Mouse (Mus musculus) kidney, postnatal 10 days (tissue): ENCODE data around the gene Wipf1.
"Not testable (repeated sequence)": the region's sequence is repeated elsewhere in the genome, so short reads cannot be mapped to it uniquely, and the experiment has no call there.

Experiments used
- DNase-seq: peaks from one replicate; pipeline ENCODE4 v3.0.0; 2021; ENCODE audit warnings: mixed read lengths

Wipf1 gene

DNA sequence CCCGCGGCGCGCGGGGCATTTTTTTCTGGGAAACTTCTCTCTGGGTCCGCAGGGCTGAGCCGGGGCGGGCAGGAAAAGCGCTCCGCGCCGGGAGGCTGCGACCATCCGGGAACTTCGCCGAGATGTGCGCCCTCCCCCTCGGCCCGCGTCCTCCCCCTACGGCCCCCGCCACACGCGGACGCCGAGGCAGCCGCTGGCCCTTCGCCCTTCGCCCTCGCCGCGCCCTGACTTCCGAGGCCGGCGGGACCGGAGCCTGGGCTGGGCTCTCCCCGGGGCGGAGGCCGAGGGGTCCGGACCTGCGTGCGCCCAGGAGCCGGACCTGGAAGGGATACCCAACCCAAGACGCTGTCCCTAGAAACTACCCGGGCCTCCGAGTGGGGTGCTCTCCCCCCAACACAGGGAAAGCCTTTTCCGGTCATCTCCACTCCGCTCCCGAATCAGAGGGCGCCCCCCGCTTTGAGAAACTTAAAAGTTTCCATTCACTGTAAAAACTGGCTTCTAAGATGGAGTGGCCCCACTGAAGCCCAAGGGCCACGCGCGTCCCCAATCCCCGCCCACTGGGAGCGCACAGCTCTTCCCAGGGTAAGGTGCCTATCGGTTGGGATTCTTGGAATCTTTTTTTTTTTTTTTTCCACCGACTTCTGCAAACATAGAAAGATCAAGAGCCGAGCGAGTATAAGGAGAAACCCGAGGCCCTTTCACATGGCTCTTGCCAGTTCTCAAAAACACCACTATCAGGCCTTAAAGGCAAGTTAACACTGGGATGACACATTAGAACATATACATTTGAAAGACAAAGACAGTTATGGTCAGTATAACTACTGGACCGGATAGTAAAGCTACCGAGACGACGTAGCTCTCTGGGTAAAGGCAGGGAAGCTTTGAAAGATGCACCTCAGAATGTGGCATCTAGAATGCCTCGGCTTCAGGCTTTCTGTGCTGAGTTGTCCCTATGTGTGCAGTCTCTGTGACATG, at the start of gene Wipf1:
Wipf1 (minus strand) TSS at position 379 of the 975 bp plus-strand sequence.
- peak; percentile 92 for DNase-seq

DNA sequence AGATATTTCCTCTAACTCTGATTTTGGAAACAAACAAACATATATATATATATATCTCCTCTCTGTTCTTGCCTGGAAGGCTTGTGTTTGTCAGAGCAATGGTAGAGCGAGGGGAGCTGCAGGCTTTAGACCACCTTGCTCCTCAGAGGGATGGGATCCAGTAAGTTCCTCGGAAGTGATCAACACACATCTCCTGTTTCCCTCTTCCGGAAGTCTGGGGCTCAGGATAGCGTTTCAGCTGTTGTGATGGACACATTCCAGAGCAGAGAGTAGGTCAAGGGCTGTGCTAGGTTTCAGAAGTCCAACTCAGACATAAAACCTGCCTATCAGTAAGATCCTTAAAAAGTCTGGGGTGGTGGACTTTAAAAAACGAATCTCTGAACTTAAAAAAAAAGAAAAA, 49.6 kb upstream of the Wipf1 start:
- no peak for DNase-seq

DNA sequence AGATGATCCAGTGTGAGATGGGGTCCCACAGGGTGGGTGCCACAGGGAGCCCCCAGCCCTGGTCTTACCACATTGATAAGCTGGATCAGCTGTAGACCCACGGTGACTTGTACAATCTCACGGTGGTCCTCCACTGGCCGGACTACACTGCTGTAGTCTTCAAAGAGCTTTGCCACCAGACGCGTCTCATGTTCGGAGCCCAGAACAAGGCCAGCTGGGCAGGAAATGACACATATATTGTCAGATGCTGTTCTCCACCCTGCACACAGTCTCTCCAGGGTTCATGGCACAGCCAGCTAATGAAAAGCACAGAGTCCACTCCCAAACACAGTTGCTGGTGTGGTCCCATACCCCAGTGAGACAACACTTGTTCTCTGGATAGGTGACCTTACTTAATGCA, 44.9 kb upstream of the Wipf1 start:
- no peak for DNase-seq

DNA sequence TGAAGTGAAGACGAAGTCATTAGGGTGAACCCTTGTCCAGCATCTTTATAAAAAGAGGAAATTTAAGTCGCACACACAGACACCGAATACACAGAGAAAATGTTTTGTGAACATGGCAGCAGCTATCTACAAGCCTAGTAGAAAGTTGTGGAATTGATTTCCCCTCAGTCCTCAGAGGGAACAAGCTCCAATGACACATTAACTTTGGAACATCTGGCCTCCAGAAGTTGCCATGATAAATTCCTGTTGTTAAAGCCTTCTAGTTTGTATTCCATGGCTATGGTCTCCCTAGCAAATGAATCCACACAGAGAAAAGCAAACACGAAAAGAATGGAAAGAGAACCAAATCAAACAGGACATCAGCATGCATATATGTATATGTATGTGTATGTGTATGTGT, 44.0 kb upstream of the Wipf1 start:
- DNase-seq = no peak

DNA sequence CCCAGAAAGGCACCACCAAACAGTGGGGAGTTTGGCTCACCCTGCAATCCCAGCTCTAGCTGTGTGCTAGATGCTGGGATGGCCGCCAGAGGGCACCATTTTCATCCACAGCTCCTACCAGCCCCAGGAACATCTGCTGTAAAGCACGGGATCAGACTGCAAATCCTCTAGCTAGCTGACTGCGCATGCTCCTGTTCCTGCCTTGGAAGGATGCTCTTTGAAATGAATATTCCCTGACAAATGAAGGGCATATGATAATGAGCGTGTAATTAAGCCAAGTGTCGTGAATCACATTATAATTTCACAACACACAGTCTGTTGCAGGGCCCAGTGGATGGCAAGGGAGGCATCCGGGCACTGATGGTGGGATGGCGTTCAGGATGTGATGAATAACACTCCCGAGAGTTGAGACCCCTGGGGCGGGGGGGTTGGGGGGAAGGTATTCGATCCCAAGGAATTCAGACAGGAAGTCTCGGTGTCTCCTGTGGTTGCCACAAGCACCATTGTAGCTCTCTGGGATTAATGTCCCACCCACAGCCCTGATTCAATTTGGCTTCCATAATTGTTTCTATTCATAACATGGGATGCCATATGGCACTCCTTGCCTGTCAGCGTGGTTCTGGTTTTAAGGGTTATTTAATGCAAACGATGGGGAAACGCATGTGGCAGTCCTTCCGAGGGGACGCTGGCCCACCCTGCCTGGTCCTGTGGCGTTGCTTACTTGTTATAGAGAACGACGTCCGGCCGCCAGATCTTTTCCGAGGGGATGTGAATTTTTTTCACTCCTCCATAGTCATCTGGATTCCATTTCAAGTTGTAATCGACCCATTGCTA, 43.2 kb upstream of the Wipf1 start:
- DNase-seq = peak; percentile 86

DNA sequence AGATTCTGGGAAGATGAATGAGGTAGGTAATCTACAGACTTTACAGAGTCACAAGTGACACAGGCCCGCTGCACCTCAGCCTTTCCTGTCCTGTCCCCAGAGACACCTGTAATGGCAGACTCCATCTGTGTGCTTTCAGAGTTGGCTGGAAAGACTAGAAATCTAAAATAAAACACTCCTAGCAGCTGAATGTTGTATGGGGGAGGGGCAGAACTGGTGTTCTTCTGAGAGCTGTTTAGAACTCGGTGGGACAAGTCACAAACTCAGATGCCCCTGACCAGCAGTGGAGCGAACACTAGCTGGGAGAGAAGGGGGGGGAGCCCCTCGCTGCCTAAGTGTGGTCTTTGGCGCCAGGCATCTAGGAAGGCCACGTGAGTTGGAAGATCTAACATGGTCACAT, 42.4 kb upstream of the Wipf1 start:
- DNase-seq = no peak

DNA sequence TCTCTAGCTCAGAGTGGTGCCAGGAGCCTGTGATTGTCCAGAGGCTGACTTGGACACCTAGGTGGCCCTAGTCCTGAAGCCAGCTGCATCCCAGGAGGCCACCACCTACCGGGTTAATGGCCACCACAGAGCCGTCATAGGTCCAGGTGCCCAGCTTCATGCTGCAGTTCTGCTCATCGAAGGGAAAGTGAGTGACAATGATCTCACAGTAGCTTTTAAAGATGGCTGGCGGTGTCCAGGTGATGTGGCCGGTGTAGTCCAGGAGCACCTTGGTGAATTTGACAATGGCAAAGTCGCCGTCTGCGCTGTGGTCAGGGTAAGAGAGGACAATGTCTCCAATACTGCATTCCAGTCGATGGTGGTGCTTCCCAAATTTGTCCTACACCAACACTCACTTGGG, 41.8 kb upstream of the Wipf1 start:
- no peak for DNase-seq

DNA sequence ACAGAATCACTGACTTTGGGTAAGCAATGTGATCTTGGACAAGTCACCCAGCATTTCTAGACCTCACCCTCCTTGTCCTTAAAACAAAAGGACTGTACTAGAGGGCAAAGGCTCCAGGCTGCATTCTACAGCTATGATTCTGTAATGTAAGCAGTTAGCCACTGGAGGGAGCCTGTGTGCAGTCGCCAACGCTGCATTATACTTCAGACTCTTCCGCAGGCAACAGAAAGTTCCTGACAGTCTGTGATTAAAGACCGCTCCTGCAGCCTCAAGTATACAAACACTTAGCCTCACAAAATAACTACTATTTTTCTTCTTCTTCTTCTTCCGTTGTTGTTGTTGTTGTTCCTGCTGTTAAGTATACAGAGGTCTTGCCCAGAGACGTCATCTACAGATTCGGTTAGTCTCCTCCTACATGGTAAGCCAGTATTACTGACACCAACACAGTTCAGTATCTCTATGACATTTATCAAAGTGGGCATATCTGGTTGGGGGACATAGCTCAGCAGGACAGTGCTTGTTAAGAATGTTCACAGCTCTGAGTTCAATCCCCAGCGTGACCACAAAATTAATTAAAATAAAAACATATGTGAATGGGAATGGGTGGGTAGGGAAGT, 37.6 kb upstream of the Wipf1 start:
- DNase-seq = peak; percentile 75

DNA sequence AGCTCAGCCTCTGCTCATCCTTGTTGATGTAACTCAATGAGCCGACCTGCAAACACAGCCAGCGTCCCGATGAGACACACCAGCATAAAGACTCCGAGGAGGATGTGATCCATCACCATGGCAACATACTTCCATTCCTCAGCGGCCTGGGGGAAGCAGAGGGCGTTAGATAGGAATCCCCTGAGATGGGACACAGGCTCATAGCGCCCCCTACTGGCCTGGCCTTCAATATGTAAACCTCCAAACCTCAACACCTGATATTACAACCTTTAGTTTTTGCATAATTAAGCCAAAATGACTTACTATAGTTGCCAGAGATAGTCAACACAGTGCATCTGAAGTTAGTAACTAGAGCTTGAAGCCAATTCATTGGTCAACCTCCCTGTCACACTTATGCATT, 36.6 kb upstream of the Wipf1 start:
- DNase-seq = peak; percentile 55

DNA sequence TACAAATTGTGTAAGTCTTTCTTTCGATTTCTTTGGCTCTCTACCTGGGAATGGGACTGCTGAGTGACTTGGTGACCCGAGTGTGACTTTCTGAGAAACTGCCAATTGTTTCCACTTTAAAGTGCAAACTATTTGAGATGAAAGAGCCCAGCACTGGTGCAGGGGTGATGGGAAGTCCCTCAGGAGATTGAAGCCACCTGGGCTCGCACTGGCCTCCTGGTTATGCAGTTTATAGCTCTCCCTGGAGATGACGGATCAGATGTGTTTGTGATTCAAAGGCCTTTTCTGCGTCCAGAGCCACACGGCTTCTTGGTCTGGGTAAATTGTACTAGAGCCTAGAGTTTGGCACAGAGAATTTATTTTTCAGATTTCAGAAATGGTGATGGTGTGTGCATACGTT, 34.2 kb upstream of the Wipf1 start:
- DNase-seq = no peak

DNA sequence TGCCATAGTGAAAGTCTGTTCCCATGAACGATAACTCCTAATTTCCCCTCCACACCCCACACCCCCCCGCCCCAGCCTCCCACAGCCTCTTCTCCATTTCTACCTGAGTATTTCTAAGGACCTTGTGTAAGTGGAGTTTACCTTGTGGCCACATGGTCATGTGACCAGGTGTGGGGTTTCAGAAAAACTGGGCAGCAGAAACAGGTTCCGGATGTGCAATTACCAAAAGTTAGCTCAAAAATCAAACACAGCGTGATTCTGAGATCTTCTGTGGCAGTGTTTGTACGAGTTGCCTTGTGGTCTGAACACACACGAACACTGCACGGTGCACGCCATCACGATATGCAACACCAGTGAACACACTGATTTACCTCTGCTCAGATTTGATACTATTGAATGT, 33.1 kb upstream of the Wipf1 start:
- no peak for DNase-seq

DNA sequence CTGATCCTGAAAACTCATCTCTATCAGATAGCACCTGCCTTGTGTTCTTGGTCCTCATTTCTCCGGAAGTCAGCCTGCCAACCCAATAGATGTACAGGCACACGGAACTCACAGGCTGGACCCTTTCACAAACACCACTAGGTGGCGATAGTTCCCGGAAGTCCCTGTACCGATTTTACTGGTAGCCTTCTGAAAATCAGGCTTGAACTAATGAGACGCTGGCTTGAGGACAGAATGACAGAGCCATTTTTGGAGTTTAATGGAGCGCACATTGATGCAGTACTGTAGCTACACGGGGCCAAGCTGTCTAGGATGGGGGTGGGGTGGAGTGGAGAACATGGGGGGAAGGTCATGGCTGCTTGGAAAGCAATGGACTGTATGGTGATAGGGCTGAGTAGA, 32.1 kb upstream of the Wipf1 start:
- DNase-seq = no peak

DNA sequence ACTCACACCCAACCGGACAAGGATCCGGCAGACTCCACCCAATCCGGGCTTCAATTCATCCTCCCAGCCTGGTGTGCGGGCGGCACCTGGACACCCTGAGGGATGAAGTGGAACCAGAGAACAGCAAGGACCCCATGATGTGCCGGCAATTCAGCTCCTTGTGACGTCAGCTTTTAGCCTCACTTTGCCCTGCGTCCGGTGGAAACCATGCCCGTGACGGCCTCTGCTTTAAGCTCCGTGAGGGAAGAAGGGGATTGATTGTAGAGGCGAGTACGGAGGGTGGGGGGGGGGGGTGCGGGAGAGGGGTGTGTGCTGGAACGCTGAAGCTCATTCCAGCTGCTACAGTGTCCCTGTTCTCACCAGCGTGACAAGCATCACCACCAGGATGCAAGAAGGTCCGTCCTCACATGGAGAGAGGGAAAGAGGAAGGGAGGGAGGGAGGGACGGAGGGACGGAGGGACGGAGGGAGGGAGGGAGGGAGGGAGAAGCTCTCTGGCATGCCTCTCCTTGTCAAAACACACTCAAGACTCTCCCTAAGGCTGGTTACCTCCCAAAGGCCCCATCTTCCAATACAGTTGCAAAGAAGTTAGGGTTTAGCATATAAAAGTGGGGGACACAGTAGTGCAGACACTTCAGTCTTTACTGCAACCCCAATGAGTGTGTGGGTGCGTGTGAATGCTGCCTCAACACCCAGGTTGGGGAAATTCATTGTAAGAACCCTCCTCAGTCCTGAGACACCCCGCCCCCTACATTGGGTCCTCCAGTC, 31.5 kb upstream of the Wipf1 start:
- DNase-seq = no peak

DNA sequence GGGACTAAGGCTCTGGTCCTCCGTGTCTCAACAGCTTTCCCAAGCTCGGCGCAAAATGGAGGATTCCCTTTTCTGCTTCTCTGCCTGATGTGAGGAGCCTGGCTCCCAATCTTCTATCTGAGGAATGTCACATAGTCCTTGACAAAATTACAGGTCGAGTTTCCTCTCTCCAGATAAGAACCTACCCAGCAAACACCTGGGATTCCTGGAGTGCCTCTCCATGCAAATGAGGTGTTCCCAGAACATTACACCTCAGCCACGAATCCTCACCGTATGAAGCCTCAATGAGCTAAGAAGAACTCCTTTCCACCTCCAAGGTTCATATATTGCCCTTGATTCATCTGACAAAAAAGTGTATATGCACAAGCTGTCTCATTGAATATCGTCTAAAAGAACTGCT, 30.9 kb upstream of the Wipf1 start:
- no peak for DNase-seq

DNA sequence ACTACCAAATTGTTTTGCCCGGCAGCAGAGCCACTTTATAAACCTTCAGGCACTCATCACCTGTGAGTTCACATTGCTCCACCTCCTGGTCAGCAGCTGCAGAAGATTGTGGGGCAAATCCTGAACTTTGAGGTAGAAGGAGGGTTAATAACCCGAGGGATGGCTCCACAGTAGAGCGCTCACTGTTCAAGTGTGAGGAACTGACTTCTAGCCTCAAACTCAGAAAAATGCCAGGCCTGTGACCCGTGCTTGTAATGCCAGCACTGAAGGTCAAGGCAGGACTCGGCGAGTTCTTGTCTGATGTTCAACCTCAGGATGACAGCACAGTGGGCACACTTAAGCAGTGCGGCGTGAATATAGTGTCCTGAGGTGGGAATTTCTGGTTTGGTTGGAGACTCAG, 28.4 kb upstream of the Wipf1 start:
- DNase-seq = no peak

DNA sequence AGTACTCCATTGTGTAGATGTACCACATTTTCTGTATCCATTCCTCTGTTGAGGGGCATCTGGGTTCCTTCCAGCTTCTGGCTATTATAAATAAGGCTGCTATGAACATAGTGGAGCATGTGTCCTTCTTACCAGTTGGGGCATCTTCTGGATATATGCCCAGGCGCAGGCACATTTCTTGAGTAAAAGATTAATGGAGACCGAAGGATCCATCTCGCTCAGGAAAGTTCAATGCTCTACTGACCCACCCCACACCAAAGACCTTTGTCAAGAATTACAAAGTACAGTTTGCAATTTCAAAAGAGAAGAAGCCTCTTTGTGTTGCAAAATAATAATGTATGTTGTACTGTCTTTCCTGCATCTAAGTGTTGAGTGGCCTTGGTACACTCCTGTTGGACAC, 27.5 kb upstream of the Wipf1 start:
- DNase-seq = not testable (repeated sequence)

DNA sequence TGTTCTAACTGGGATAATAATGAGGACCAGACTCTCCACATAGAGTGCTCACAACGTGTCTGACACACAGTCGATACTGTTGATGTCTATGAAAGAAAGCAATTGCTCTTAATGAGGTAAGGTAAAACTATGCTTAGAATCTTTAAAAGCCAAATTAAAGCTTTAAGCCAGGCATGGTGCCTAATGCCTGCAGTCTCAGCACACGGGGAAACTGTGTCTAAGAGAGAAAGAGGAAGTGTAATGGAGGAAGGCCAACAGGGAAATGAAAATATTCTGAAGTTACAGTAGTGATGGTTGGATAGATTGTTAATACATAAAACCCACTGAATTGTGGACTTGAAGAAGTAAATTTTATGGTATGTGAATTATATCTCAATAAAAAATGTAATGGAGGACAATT, 24.9 kb upstream of the Wipf1 start:
- DNase-seq = no peak

DNA sequence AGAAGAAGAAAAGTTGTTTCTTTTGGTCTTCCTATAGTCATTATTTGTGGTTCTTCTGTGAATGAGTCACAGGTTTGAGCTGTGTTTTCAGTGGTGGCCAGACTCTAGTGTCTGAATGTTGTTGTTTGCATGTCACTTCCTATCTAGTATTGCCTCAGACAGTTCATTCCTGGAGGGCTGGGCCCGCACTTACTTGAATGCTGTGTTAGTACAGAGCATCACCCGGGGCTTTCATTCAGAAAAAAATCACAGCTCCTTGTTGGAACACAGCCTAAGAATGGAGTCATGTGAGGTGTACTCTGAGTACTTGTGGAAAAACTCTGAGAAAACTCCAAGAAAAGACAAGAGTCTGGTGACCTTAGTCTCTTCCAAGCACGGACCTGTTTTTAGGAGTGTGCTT, 23.4 kb upstream of the Wipf1 start:
- peak; percentile 6 for DNase-seq

DNA sequence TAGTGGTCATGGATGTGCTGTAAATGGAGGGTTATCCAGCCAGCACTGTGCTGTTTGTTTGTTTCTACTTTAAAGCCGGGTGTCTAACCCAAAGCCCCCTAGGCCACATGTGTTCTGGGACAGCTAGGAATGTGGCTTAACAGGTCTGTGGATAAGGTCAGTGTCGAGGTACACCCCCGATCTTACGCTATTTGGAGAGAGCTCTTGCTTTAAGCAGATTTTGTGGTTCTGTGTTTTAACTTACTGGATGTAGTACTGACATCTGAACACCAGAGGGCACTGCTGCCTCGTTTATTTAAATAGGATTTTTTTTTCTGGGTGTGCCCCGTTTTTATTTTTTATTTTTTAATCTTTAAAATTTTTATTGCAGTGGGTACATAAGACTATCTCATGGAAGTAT, 21.2 kb upstream of the Wipf1 start:
- peak; percentile 60 for DNase-seq

DNA sequence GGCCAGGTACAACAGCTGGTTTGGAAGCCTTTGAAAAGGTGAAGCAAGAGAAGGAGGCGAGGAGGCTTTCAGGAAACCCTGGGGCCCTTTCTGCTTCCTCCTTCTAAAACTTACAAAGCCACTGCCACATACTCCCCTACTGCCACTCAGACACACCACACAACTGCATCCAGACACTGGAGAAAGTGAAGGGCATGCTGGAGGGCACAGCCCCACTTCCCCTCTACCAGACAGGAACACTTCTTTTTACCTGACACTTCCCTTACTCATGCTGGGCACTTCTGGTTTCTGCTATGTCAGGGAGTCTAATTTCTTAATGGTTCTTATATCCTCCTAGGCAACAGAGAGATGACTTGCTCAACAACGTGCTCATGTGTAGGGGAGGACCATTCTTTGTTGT, 19.0 kb upstream of the Wipf1 start:
- DNase-seq = no peak

DNA sequence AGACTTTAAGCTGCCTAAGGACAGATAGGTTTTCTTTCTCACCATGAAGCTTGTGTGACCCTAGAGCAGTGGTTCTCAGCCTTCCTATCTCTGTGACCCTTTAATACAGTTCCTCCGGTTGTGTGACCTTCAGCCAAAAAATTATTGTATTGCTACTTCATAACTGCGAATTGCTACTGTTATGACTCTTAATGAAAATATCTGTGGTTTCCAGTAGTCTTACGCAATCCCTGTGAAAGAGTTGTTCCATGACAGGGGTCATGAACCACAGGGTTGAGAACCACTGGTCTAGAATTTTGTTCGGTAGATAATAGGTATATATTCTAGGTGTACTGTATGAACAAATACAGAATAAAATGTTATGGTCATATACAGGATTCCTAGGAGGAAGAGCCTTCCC, 17.7 kb upstream of the Wipf1 start:
- no peak for DNase-seq

DNA sequence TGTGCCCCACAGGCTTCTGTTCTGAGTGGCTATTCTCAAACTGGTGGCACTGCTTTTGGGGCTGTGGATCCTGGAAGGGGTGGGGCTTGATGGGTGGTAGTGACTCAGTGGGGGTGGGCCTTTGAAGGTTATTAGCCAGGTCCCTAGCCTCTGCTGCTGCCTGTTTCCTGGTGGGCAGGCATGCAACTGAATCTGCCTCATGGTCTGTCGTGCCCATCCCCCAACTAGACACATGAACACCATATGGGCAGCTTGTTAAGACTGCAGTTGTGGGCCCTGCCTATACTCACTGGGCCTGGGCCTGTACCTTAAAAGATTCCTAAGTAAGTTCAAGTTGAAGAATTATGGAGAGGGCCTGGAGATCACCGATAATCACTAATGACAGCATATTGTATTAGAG, 16.0 kb upstream of the Wipf1 start:
- DNase-seq = no peak
